8 mouse cellular contexts compared by ENCODE assay signal in genomic region chr1:136116183-136116582, GRCm38 (mm10). TPM values are rescaled to one million over a fixed set of nuclear protein-coding genes. Genes with fewer than 3 reads are reported as not detected.
DNase-seq lines count a peak whose midpoint lies in the region; ATAC-seq and TF ChIP-seq lines count a peak whose summit lies in the region.

No protein-coding gene starts in this region.

- DNase-seq in heart, postnatal 36 days, result peak; percentile 56 to 74
- DNase-seq in urinary bladder, postnatal 14 days (ENCODE audit: low spot score), result peak; percentile 67
- no peak for DNase-seq in urinary bladder, postnatal 4 days (ENCODE audit: low spot score in 2 of 2)
- peak; percentile 82 to 84 for DNase-seq in kidney, postnatal 4 days
- DNase-seq in Muller cell, postnatal 12 days (ENCODE audit: inconsistent ontology term), result no peak

- no peak overlapping the region for H3K4me2 ChIP-seq in heart, embryonic 12.5 days

- peaks cover 7% of the 10 kb centered on the region; the same call in 1 of the 2 replicates for H3K27me3 ChIP-seq in heart, embryonic 12.5 days (replicated peaks)

- TF ChIP-seq CTCF in bone marrow macrophage, adult 2 months (IDR thresholded peaks at IDR 0.05; ENCODE audit: low read depth, low read length), result peak; percentile 91
- peak; percentile 68; the same call in 1 of the 2 replicates for TF ChIP-seq CTCF in olfactory bulb, adult 2 months (IDR thresholded peaks at IDR 0.05; ENCODE audit: insufficient read depth, low read depth, low read length)

- H3K9me3 ChIP-seq in heart, embryonic 12.5 days (replicated peaks), result 0 out of 2 replicates have a peak, but pooled peaks cover 4% of the 10 kb centered on the region

- WGBS in heart, embryonic 12.5 days, result 18% methylated on average over 3 of the region's 3 CpGs
- WGBS in olfactory bulb, adult 2 months, result 37% methylated on average over 3 of the region's 3 CpGs

- TF ChIP-seq POLR2A in bone marrow macrophage, adult 2 months (IDR thresholded peaks at IDR 0.05; ENCODE audit: borderline replicate concordance, low read depth, low read length), result no peak
- no peak for TF ChIP-seq POLR2A in olfactory bulb, adult 2 months (IDR thresholded peaks at IDR 0.05; ENCODE audit: insufficient read depth, low read depth, low read length)

- no peak overlapping the region for H3K4me3 ChIP-seq in heart, embryonic 12.5 days
- no peak overlapping the region for H3K4me3 ChIP-seq in bone marrow macrophage, adult 2 months (ENCODE audit: insufficient read depth, low read length)
- H3K4me3 ChIP-seq in olfactory bulb, adult 2 months (ENCODE audit: insufficient read depth, low read depth, low read length), result no peak overlapping the region

- no peak overlapping the region for H3K9ac ChIP-seq in heart, embryonic 12.5 days

- peaks cover 13% of the 10 kb centered on the region for H3K4me1 ChIP-seq in heart, embryonic 12.5 days (replicated peaks)
- peaks cover 25% of the 10 kb centered on the region for H3K4me1 ChIP-seq in bone marrow macrophage, adult 2 months (ENCODE audit: control insufficient read depth, insufficient read depth, low read length)
- H3K4me1 ChIP-seq in olfactory bulb, adult 2 months (ENCODE audit: control insufficient read depth, insufficient read depth, low read length), result peaks cover 28% of the 10 kb centered on the region

- H3K36me3 ChIP-seq in heart, embryonic 12.5 days, result no peaks in the 10 kb centered on the region

- H3K27ac ChIP-seq in heart, embryonic 12.5 days (ENCODE audit: poor library complexity, severe bottlenecking), result no peak overlapping the region
- H3K27ac ChIP-seq in bone marrow macrophage, adult 2 months (ENCODE audit: insufficient read depth, low read depth, low read length), result no peak overlapping the region
- H3K27ac ChIP-seq in olfactory bulb, adult 2 months (ENCODE audit: insufficient read depth, low read depth, low read length), result no peak overlapping the region

- intact Hi-C loops in heart, postnatal 36 days (cut with DNase I), result loop anchor here (2.0 kb wide), 1 partner anchor 59 kb away; no protein-coding TSS in a partner anchor

- ATAC-seq in heart, embryonic 12.5 days (ENCODE audit: insufficient number of reproducible peaks, low FRiP score), result no peak

RNA-seq across cellular contexts. Expression of gene Kif21b, which starts 15.0 kb away (rescaled TPM):
- under 1 TPM; 0.92 to 0.95 TPM for total RNA-seq in heart, postnatal 36 days (2021)
- polyA plus RNA-seq in heart, embryonic 12.5 days (2016; fragmentation: Nextera tagmentation; extraction: Ambion mirVana), result 3.3 and 3.4 TPM in 2 replicates
- polyA plus RNA-seq in bone marrow macrophage, adult 2 months (2012; ENCODE audit: insufficient read depth, insufficient read length, missing spikeins), result 16.2 and 17.9 TPM in 2 replicates
- polyA plus RNA-seq in olfactory bulb, adult 2 months (2012; ENCODE audit: insufficient read depth, insufficient read length, low replicate concordance, missing spikeins), result 94.8 and 211 TPM in 2 replicates

Comparison
In these comparisons a context has a peak if more than half of its experiments do, and no peak if none do; other contexts are left out.
1. DNase-seq: peak in heart, postnatal 36 days (2 of 2), urinary bladder, postnatal 14 days (single experiment) and kidney, postnatal 4 days (2 of 2); none in urinary bladder, postnatal 4 days (0 of 2) and Muller cell, postnatal 12 days (single experiment).